In the genomic region with DNA sequence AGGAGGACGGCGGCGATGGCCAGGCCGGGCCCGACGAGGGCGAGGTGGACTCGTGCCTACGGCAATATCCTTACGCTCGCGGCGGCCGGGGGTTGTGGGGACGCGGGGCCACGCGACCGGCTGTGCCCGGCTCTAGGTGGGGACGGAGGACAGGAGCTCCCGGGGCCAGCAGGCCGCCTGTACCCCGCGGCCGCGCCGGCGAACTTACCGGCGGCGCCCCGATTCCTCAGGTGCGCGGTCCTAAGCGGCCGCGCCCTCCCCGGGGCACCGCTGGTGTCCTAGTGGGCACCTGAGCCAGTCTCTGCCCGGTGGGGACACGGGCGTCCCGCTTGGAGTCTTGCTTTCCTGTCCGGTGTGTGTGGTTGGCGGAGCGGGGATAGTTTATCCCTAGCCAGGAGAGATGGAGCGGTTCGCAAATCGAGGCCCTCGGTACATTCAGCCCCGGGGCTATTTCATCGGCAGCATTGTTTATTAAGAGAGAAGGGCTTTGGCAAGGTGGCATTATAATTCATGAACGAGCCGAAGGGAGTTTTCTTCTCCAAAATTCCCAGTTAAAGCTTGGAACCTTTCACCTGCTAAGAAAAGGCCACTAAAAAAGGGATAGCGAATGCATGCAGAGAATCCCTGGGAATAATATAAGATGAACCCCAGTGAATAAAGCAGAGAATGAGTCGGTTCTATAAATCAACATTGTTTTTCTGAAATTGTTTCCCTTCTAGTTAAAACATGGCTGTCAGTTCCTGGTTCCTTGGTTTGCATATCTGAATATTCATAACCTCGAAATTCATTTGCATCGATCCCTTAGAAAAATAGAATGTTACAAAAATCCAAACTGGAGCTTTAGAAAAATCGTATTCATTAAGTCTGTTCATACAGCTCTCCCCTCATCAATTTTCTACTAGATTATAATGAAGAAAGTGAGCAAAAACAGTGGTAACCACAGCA, we compare ENCODE assay signal across 10 mouse cellular contexts. TPM values are rescaled to one million over a fixed set of nuclear protein-coding genes. Genes with fewer than 3 reads are reported as not detected.
DNase-seq lines count a peak whose midpoint lies in the region; ATAC-seq and TF ChIP-seq lines count a peak whose summit lies in the region.
"Had no signal": no experiment of that assay in that cellular context is flagged by ENCODE, and none has a peak within 500 bp of the region (broad histone marks: within the 10 kb centered on the region; RNA-seq: fewer than 3 reads in every experiment).

No protein-coding gene starts in this region.

- peak overlapping the region; percentile 69 for H3K4me2 ChIP-seq in hindbrain, embryonic 12.5 days (replicated peaks)
- peak overlapping the region; percentile 95 for H3K4me2 ChIP-seq in liver, embryonic 13.5 days

- 1% methylated on average over 60 of the region's 60 CpGs for WGBS in embryonic facial prominence, embryonic 10.5 days
- 2% methylated on average over 55 of the region's 60 CpGs for WGBS in hindbrain, embryonic 12.5 days
- WGBS in liver, embryonic 13.5 days (ENCODE audit: insufficient replicate concordance), result under 1% methylated on average over 60 of the region's 60 CpGs

- H3K9me3 ChIP-seq in G1E (replicated peaks), result no peaks in the 10 kb centered on the region
- H3K9me3 ChIP-seq in embryonic facial prominence, embryonic 10.5 days, result no peaks in the 10 kb centered on the region
- no peaks in the 10 kb centered on the region for H3K9me3 ChIP-seq in hindbrain, embryonic 12.5 days (replicated peaks)
- H3K9me3 ChIP-seq in liver, embryonic 13.5 days (replicated peaks), result no peaks in the 10 kb centered on the region

- H3K36me3 ChIP-seq in G1E (replicated peaks), result peaks cover 33% of the 10 kb centered on the region
- peaks cover 31% of the 10 kb centered on the region for H3K36me3 ChIP-seq in embryonic facial prominence, embryonic 10.5 days (replicated peaks)
- H3K36me3 ChIP-seq in hindbrain, embryonic 12.5 days, result peaks cover 14% of the 10 kb centered on the region
- H3K36me3 ChIP-seq in liver, embryonic 13.5 days, result peaks cover 28% of the 10 kb centered on the region

- TF ChIP-seq CTCF in layer of hippocampus, adult 2 months (conservative IDR thresholded peaks at IDR 0.05), result no peak
- no peak for TF ChIP-seq CTCF in G1E (IDR thresholded peaks at IDR 0.05; ENCODE audit: low read depth, low read length)

- H3K27me3 ChIP-seq in G1E (ENCODE audit: insufficient read depth, low read length), result peaks cover 16% of the 10 kb centered on the region
- H3K27me3 ChIP-seq in embryonic facial prominence, embryonic 10.5 days (replicated peaks; ENCODE audit: low read depth, poor library complexity, severe bottlenecking), result peaks cover 21% of the 10 kb centered on the region
- peaks cover 6% of the 10 kb centered on the region for H3K27me3 ChIP-seq in hindbrain, embryonic 12.5 days
- H3K27me3 ChIP-seq in liver, embryonic 13.5 days, result peaks cover 25% of the 10 kb centered on the region

- H3K4me3 ChIP-seq in layer of hippocampus, adult 2 months, result peak overlapping the region; percentile 98
- H3K4me3 ChIP-seq in G1E (ENCODE audit: low read depth, low read length), result peak overlapping the region; percentile 92
- H3K4me3 ChIP-seq in embryonic facial prominence, embryonic 10.5 days, result peak overlapping the region; percentile 93
- H3K4me3 ChIP-seq in hindbrain, embryonic 12.5 days, result peak overlapping the region; percentile 99
- peak overlapping the region; percentile 95 for H3K4me3 ChIP-seq in liver, embryonic 13.5 days (replicated peaks)

- peak overlapping the region; percentile 95 for H3K27ac ChIP-seq in layer of hippocampus, adult 2 months
- H3K27ac ChIP-seq in embryonic facial prominence, embryonic 10.5 days (replicated peaks), result peak overlapping the region; percentile 90
- peak overlapping the region; percentile 91 for H3K27ac ChIP-seq in hindbrain, embryonic 12.5 days
- H3K27ac ChIP-seq in liver, embryonic 13.5 days, result peak overlapping the region; percentile 86

- H3K9ac ChIP-seq in hindbrain, embryonic 12.5 days, result peak overlapping the region; percentile 93
- peak overlapping the region; percentile 97 for H3K9ac ChIP-seq in liver, embryonic 13.5 days

- peaks cover 34% of the 10 kb centered on the region for H3K4me1 ChIP-seq in G1E (ENCODE audit: insufficient read depth, low read depth, low read length)
- peaks cover 12% of the 10 kb centered on the region for H3K4me1 ChIP-seq in embryonic facial prominence, embryonic 10.5 days
- H3K4me1 ChIP-seq in hindbrain, embryonic 12.5 days, result peaks cover 11% of the 10 kb centered on the region
- H3K4me1 ChIP-seq in liver, embryonic 13.5 days (replicated peaks), result peaks cover 11% of the 10 kb centered on the region; the same call in 1 of the 2 replicates

- no peak for DNase-seq in layer of hippocampus, adult 2 months (ENCODE audit: low spot score in 2 of 2)
- no peak for DNase-seq in layer of hippocampus, adult 8-10 months (ENCODE audit: low spot score in 2 of 2)
- peak; percentile 39 for DNase-seq in G1E (ENCODE audit: low spot score)
- DNase-seq in embryonic facial prominence, embryonic 10.5 days (ENCODE audit: low spot score), result peak; percentile 52
- DNase-seq in liver, embryonic 13.5 days, result no peak
- peak; percentile 13 for DNase-seq in retina, postnatal 7 days (ENCODE audit: low read depth, low spot score)
- DNase-seq in urinary bladder, postnatal 4 days (ENCODE audit: low spot score in 2 of 2), result no peak

- no peak for ATAC-seq in G1E (ENCODE audit: extremely low read depth, insufficient number of reproducible peaks, low FRiP score, poor library complexity, severe bottlenecking)
- peak; percentile 71 for ATAC-seq in hindbrain, embryonic 12.5 days (ENCODE audit: low FRiP score)
- peak; percentile 71 for ATAC-seq in liver, embryonic 13.5 days (ENCODE audit: low read depth)

RNA-seq across cellular contexts. Expression of a gene that starts 0.7 kb away (rescaled TPM):
- total RNA-seq in layer of hippocampus, adult 2 months (2021), result 100 to 1,000 TPM; 185 to 193 TPM
- 100 to 1,000 TPM; 167 to 172 (median 171) TPM for total RNA-seq in layer of hippocampus, adult 8-10 months (2022)
- 280 and 292 TPM in 2 replicates for total RNA-seq in G1E (2014; fragmentation: Nextera tagmentation)
- total RNA-seq in G1E (2017), result 307 and 358 TPM in 2 replicates
- 283 and 369 TPM in 2 replicates for polyA plus RNA-seq in G1E (2012)
- 198 and 199 TPM in 2 replicates for polyA plus RNA-seq in embryonic facial prominence, embryonic 10.5 days (2016; fragmentation: Nextera tagmentation; extraction: Ambion mirVana)
- 310 and 335 TPM in 2 replicates for polyA plus RNA-seq in hindbrain, embryonic 12.5 days (2016; fragmentation: Nextera tagmentation; extraction: Ambion mirVana)
- 169 and 198 TPM in 2 replicates for polyA plus RNA-seq in liver, embryonic 13.5 days (2015; fragmentation: Nextera tagmentation; extraction: Ambion mirVana)

RNA-seq across cellular contexts. Expression of a gene that starts 0.9 kb away (rescaled TPM):
- 100 to 1,000 TPM; 126 TPM for total RNA-seq in layer of hippocampus, adult 2 months (2021)
- total RNA-seq in layer of hippocampus, adult 8-10 months (2022), result 100 to 1,000 TPM; 109 to 161 (median 127) TPM
- 2.2 and 4.0 TPM in 2 replicates for total RNA-seq in G1E (2014; fragmentation: Nextera tagmentation)
- 4.8 and 5.7 TPM in 2 replicates for total RNA-seq in G1E (2017)
- 0.21 and 0.26 TPM in 2 replicates for polyA plus RNA-seq in G1E (2012)
- 28.0 and 30.8 TPM in 2 replicates for polyA plus RNA-seq in embryonic facial prominence, embryonic 10.5 days (2016; fragmentation: Nextera tagmentation; extraction: Ambion mirVana)
- 23.9 and 24.7 TPM in 2 replicates for polyA plus RNA-seq in hindbrain, embryonic 12.5 days (2016; fragmentation: Nextera tagmentation; extraction: Ambion mirVana)
- 11.8 and 13.3 TPM in 2 replicates for polyA plus RNA-seq in liver, embryonic 13.5 days (2015; fragmentation: Nextera tagmentation; extraction: Ambion mirVana)

RNA-seq across cellular contexts. Expression of a gene that starts 16.7 kb away (rescaled TPM):
- total RNA-seq in layer of hippocampus, adult 2 months (2021), result not detected
- not detected for total RNA-seq in layer of hippocampus, adult 8-10 months (2022)
- total RNA-seq in G1E (2014; fragmentation: Nextera tagmentation) (not detected in 2 replicates), G1E (2017) (0.33 TPM in 1 of 2 replicates, not detected in the other)
- not detected in 2 replicates for polyA plus RNA-seq in G1E (2012)
- not detected in 2 replicates for polyA plus RNA-seq in embryonic facial prominence, embryonic 10.5 days (2016; fragmentation: Nextera tagmentation; extraction: Ambion mirVana)
- not detected in 2 replicates for polyA plus RNA-seq in hindbrain, embryonic 12.5 days (2016; fragmentation: Nextera tagmentation; extraction: Ambion mirVana)
- polyA plus RNA-seq in liver, embryonic 13.5 days (2015; fragmentation: Nextera tagmentation; extraction: Ambion mirVana), result not detected in 2 replicates
- total RNA-seq: common myeloid progenitor, adult 5-6 weeks; neutrophil, adult 5-6 weeks had no signal

RNA-seq across cellular contexts. Expression of a gene that starts 32.9 kb away (rescaled TPM):
- total RNA-seq in layer of hippocampus, adult 2 months (2021), result 1 to 10 TPM; 1.9 to 2.9 TPM
- 10 to 100 TPM in 2 of 4 experiments, 1 to 10 TPM in 2; 2.0 to 20.9 (median 11.6) TPM for total RNA-seq in layer of hippocampus, adult 8-10 months (2022)
- total RNA-seq in G1E (2014; fragmentation: Nextera tagmentation), result 66.1 and 77.5 TPM in 2 replicates
- 70.4 and 80.7 TPM in 2 replicates for total RNA-seq in G1E (2017)
- 3.5 and 4.7 TPM in 2 replicates for polyA plus RNA-seq in G1E (2012)
- polyA plus RNA-seq in embryonic facial prominence, embryonic 10.5 days (2016; fragmentation: Nextera tagmentation; extraction: Ambion mirVana), result 2.2 and 2.6 TPM in 2 replicates
- 2.3 and 2.9 TPM in 2 replicates for polyA plus RNA-seq in hindbrain, embryonic 12.5 days (2016; fragmentation: Nextera tagmentation; extraction: Ambion mirVana)
- 8.6 and 10.1 TPM in 2 replicates for polyA plus RNA-seq in liver, embryonic 13.5 days (2015; fragmentation: Nextera tagmentation; extraction: Ambion mirVana)

Comparison
In these comparisons a context has a peak if more than half of its experiments do, and no peak if none do; other contexts are left out.
1. DNase-seq: peak in G1E (single experiment), embryonic facial prominence, embryonic 10.5 days (single experiment) and retina, postnatal 7 days (single experiment); none in layer of hippocampus, adult 2 months (0 of 2), layer of hippocampus, adult 8-10 months (0 of 2), liver, embryonic 13.5 days (single experiment) and urinary bladder, postnatal 4 days (0 of 2).
2. RNA of a gene that starts 0.9 kb away (polyA plus RNA-seq): 28.0 to 30.8 TPM in embryonic facial prominence, embryonic 10.5 days, 23.9 to 24.7 TPM in hindbrain, embryonic 12.5 days and 11.8 to 13.3 TPM in liver, embryonic 13.5 days; 0.21 to 0.26 TPM in G1E; every median in the first group is over 10 times any median in the second.
3. Peak in every context shown above with its lines, with median percentiles within 50 percentile points of each other: H3K27ac ChIP-seq and H3K4me3 ChIP-seq.